Mouse (Mus musculus) right cerebral cortex, adult 18-20 months (tissue): Measurements from ENCODE around the gene Tmem94.

Experiments used
- DNase-seq: peaks from one replicate; pipeline ENCODE4 v3.0.0; 2022; ENCODE audit warnings: mixed read lengths

Tmem94 gene

GRCm38 (mm10) chr11:115833021-115833513, 67.8 kb downstream of the Tmem94 start:
- DNase-seq = no peak

GRCm38 (mm10) chr11:115834033-115834432, 68.8 kb downstream of the Tmem94 start:
- DNase-seq = no peak

- no peak for DNase-seq
These were observed 71.6 kb downstream of the Tmem94 start for GRCm38 (mm10) chr11:115836656-115837395.

GRCm38 (mm10) chr11:115837606-115838345, 72.5 kb downstream of the Tmem94 start:
- no peak for DNase-seq

GRCm38 (mm10) chr11:115838895-115839311, 73.7 kb downstream of the Tmem94 start:
- DNase-seq = no peak

- no peak for DNase-seq
These were observed 74.5 kb downstream of the Tmem94 start for GRCm38 (mm10) chr11:115839732-115840131.

GRCm38 (mm10) chr11:115841044-115841443, 75.8 kb downstream of the Tmem94 start:
- no peak for DNase-seq

GRCm38 (mm10) chr11:115841961-115842550, 76.8 kb downstream of the Tmem94 start:
- no peak for DNase-seq

- no peak for DNase-seq
These were observed 78.1 kb downstream of the Tmem94 start for GRCm38 (mm10) chr11:115843141-115843890.

GRCm38 (mm10) chr11:115843891-115844239, 78.6 kb downstream of the Tmem94 start:
- DNase-seq = no peak

- DNase-seq = no peak
These were observed 79.0 kb downstream of the Tmem94 start for GRCm38 (mm10) chr11:115844240-115844639.

GRCm38 (mm10) chr11:115845819-115846218, 80.6 kb downstream of the Tmem94 start:
- DNase-seq = no peak
